Mouse (Mus musculus): Measurements from ENCODE around the gene Snrnp40.

Gene Snrnp40

DNA sequence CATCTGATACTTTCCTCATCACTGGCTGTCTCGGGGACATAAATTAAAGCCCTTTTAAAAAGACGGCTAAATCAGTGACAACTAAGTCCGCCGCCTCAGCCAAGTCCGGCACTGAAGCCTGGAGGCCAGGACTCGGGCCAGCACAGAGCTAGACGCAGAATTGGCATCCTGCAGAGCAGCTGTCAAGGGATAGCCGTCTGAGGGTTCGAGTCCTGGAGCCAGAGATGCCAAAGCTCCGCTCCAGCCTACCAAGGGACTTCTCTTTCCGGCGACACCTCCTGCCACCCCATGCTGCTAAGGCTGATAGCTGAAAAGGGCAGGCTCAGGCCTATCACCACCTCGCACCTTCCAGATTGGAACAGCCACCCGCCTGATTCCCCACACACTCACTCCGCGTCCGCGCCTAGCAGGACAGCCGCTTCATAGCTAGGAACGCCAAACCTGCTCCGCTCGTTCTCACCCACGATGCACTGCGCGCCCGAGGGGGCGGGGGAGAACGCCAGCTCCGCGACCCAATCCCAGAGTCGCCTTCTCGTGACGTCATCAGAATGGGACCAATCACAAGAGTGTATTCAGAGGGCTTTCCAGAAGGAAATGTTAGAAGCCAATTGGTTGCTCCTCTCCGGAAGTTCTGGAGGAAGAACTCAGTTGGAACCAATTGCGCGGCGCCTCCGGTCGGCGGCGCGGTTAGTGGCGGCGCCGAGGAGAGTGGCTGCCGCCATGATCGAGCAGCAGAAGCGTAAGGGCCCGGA, at the start of gene Snrnp40, which contains the start of gene Zcchc17:
Gene Snrnp40 (plus strand): TSS at position 647 of the 752 bp plus-strand sequence.
Gene Zcchc17 (minus strand): TSS at position 458 of the 752 bp plus-strand sequence.
- in situ Hi-C loops (cut with MboI, MseI), result loop anchor here (10.0 to 25.0 kb wide), 2 partner anchors 295 to 1503 kb away; partner anchors contain the start of gene Srsf4

DNA sequence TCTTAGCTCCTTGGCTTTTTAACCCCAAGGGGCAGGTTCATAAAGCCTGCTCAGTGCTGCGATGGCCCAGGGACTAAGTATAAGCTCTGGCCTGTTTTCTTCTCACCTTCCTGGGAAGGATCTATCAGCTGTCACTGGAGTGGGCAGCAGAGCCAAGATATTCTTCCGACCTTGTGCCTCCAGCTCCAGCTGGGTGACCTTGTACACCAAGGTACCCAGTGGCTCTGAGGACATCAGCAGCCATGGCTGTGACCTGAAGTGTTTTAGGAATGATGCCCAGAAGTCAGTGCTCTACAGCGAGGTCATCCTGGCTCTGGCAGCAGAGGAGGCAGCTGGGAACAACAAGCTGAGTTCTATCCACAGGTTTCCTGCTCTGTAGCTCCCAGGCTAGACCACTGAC, 47.4 kb upstream of the Snrnp40 start:
- in situ Hi-C loops (cut with MboI, MseI), result no loop called here

DNA sequence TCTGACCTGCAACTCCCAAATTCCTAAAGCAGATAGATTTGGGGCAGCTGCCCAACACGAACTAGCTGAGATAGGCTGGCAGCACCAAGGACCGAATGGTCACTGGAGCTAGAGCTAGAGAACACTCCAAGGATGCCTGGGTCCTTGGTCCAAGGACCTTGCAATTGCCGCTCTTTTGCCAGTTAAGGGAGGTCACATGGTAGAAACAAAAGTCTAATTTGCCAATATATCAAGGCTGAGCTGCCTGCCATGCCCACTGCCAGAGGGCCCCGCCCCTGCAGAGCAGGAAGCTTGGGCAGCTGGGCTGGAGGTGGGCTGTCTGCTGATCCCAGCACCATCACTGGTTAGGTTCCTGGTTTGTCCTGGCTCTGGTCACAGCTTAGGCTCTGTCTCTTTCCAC, 46.4 kb upstream of the Snrnp40 start:
- in situ Hi-C loops (cut with MboI, MseI), result no loop called here

DNA sequence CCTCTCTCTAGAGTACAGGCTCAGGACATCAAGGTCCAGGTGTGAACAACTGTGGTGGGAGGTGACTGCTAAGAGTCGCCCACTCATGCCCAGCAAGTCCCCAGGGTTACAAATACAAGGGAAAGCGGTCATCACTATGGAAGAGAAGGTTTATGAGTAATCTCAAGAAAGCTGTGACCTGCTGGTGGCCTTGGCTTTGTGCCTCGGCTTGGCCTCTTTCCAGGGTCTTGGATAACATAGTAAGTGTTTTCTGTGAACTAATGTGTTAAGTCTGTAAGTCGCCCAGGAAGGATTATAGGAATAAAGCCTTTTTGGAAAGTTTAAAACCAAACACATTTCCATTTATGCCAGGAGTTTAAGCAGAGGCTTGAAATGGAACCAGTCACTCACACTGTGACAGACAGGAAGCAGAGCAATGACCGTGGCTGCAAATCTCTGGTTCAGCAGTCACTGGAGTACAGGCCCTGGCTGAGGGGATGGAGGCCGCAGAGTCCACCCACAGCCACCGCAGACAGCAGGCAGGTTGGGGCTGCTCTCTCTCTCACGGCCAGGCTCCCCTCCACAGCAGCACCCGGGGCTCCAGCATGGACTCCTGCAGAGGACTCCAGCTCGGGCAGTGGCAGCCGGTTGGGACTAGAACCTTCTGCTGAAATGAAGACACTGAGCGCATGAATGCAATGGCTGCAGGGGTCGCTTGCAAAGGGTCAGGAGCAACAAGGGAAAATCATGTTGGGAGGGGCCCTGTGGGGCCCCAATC, 44.0 kb upstream of the Snrnp40 start:
- in situ Hi-C loops (cut with MboI, MseI), result no loop called here

DNA sequence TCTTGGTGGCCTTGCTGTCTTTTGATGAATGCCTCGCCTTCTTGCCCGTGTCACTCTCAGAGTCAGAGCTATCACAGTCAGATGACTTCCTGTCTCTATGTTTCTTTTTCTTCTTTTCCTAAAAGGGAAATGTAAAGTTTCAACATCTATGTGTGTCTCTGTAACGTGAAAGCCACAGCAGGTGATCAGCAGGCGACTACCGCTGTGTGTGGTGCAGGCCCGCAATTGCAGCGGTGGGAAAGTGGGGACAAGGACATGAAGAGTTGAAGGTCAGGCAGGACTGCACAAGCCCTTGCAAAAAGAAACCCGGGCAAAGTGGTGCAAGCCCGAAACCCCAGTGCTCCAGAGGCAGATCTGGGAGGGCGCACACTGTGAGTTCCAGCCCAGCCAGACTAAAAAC, 43.2 kb upstream of the Snrnp40 start:
- in situ Hi-C loops (cut with MboI, MseI), result no loop called here

DNA sequence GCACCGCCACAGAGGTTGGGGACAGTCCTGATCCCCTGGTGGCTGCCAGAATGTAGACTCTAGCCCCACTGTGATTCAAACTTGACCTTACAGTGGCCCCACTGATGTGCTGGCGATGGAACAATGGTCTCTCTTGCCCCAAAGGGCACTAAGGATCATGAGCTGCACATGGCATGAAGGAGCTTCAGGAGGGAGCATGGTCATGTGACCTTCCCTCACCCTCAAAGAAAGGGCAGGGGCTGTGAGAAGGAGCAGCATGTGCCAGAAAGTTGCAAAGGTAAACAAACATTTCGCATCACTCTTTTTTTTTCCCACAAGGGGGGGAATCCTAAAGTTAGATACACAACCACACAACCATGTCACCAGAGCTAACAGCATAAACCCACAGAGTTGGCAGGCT, 41.8 kb upstream of the Snrnp40 start:
- in situ Hi-C loops (cut with MboI, MseI), result no loop called here

DNA sequence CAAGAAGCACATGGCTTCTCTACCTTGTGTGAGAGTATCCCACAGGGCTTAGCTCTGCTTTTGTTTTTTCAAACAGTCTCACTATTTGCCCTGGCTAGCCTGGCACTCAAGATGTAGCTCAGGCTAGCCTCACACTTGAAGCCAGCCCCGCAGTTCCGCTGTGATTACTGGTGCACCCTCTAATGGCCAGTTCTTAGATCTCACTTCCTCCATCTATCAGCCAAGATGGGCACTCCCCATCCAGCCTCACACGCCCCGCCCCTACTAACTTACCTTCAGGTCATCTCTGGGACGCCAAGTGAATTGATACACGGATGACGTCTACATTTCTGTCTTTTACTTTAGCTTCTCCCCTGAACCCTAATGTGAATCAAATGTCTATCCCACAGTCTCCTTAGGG, 40.4 kb upstream of the Snrnp40 start:
- in situ Hi-C loops (cut with MboI, MseI), result no loop called here

DNA sequence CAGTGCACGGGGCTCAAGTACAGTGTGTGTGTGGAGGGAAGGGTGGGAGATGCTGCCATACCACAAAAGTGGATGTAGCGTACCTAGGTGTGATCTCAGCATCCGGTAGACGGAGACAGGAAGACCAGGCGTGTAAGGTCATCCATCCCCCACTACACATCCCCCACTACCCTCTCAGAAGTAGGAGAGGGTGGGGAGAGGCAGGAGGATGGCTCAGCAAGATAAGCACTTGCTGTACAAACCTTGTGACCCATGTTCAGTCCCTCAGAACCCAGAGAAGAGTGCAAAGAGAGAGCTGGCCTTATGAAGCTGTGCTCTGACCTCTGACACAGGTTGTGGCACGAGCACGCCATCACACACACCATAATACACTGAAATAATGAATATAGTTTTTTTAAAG, 38.3 kb upstream of the Snrnp40 start:
- in situ Hi-C loops (cut with MboI, MseI), result no loop called here

DNA sequence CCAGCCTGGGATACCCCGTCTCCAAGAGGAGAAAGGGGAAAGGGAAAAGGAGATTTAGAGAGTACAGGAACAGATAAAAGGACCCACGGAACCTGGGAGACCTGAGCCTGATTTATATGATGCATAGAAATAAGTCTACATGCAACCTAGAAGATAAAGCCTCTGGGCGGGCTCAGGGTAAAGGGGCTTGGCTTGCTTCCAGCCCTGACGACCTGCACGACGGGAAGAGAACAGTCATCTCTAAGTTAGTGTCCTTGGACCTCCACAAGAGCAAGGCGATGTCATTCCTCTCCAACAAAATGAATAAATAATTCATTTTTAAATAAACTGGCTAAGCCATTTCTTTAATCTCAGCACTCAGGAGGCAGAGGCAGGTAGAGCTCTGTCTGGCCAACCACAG, 37.4 kb upstream of the Snrnp40 start:
- in situ Hi-C loops (cut with MboI, MseI), result no loop called here

DNA sequence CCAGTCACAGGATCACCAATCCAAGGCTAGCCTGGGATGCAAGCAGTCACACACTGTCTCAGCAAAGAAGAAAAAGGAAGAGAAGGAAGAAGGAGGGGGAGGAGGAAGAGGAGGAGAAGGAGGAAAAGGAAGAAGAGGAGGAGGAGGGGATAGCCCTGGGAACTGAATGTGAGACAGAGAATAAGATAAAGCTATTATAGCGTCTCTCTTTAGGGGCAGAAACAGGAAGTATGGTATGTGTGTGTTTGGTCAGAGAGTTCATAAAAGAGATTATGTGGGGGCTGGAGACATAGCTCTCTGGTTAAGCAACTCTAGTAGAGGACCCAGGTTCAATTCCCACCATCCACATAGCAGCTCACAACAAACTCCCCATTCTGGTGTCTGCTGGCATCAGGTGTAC, 36.8 kb upstream of the Snrnp40 start:
- in situ Hi-C loops (cut with MboI, MseI), result no loop called here

DNA sequence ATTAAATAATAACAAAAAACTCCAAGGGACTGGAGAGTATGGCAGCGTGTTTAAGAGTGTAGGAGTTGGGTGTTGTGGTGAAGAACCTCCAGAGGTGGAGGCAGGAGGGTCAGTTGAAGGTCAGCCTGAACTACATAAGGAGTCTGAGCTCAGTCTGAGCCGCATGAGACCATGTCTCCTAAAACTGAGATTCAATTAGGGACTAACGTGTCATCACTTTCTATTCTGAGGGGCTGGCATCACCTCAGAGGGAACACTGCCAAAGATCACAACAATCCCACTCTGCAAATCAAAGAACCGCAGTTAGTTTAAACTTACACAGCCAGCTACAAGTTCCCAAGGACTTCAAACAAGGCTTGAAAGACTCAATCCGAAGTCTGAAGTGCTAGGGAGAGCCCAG, 36.3 kb upstream of the Snrnp40 start:
- in situ Hi-C loops (cut with MboI, MseI), result no loop called here

DNA sequence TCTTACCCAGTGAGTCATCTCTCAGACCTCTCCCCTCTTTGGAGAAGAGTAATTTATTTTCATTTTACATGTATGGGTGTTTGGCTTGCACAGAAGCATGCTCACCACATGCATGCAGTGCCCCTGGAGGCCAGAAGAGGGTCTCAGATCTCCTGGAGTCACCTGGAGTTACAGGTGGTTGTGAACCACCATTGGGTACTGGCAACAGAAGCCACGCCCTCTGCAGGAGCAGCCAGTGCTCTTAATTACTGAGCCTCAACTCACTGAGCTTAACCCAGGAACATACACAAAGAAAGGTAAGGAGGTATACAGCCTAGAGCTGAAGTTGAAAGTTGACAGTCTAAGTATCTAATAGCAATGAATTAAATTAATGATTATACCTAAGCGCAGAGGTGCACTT, 34.5 kb upstream of the Snrnp40 start:
- in situ Hi-C loops (cut with MboI, MseI), result no loop called here

DNA sequence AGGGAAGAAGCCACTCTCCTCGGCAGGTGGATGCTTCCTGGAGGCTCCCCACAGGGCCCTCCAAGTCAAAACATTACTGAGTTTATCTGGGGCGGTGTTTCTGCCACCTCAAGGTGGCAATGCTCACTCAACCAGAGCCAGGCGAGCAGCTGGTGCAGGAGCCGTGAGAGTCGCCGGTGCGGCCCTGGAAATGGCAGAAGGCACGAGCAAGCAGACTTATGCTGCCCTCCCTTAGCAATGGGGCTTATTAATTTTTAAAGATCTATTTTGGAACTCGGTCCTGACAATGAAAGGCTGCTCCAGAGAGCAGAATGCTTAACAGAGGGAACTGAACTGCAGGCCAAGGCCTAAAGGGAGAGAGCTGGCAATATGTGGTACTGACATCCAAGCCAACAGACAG, 32.6 kb upstream of the Snrnp40 start:
- in situ Hi-C loops (cut with MboI, MseI), result no loop called here

DNA sequence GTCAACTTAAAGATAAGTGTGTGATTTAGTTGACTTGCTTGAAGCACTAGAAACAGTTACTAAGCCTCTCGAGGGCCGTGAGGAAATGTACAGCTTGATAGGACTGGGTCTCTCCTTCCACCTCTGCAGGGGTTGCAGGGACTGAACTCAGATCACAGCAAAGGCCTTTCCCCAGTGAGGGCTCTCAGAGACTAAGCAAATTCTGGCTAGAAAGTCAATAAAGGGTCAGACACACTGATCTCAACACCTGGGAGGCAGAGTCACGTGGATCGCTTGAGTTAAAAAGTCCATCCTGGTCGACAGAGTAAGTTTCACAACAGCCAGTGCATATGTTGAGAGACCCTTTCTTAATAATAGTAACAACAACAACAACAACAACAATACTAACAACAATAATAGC, 24.1 kb upstream of the Snrnp40 start:
- in situ Hi-C loops (cut with MboI, MseI), result no loop called here

DNA sequence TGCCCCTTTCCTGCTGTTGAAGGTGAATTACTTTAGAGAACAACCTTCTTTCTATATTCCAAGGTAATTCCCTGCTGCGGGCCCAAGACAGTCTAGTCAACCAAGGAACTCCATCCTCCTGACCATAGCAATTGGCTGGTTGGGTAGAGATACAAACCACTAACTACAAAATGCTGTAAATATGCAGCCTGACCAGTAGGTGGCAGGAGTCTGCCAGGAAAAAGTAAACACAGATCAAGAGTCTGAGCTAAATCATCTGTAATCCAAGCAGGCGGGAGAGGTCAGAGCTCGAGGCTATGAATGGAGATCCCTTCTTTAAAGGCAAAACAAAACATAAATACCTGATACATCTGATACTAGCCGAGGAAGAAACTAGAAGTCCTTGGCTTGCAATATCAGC, 18.2 kb upstream of the Snrnp40 start:
- in situ Hi-C loops (cut with MboI, MseI), result no loop called here

DNA sequence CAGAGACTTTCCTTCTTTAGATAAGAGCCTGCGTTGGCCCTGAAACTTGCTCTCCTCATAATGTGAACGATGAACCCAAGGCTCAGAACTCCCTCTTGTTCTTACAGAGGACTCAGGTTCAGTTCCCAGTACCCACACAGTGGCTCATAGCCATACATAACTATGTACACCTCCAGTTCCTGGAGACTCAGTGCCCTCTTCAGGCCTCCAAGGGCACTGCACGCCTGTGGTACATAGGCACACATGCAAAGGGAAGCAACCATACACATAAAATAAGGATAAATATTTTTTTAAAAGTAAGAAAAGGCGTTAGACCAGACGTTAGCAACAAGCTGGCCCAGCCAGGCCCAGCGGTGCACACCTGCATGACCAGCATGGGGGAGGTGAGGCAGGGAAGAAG, 10.3 kb upstream of the Snrnp40 start:
- in situ Hi-C loops (cut with MboI, MseI), result loop anchor here (25.0 kb wide), 1 partner anchor 1513 kb away; the partner anchor contains the start of gene Srsf4

DNA sequence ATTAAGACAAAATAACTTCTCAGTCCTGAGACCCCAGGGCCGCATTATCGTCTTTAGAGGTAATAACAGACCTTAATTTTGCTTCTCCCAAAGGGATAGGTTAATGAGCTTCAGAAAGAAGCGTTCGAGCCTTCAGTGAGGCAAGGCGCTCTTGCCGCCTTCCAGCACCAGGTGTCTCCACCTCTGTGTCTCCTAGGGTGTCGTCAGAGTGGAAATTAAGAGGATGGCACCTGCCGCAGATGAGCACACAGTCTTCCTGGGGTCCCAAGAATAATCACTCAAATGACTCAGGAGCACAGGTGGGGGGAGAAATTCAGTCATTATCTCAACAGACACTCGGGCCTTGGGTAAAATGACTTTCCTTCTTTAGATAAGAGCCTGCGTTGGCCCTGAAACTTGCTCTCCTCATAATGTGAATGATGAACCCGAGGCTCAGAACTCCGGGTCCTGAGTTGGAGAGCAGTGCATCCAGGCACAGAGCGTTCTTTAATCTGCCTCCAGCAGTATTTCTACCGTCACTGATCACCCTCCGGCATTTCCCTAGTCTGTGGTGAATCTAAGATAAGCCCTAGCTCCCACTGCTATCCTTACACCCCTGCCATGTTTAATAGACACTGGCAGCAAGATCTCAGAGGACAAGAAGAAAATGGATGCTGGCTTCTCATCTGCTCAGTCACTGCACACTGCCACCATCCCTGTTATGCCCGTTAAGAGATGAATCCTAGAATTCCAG, 9.1 kb upstream of the Snrnp40 start:
- in situ Hi-C loops (cut with MboI, MseI), result loop anchor here (25.0 kb wide), 1 partner anchor 1511 kb away; the partner anchor contains the start of gene Srsf4

DNA sequence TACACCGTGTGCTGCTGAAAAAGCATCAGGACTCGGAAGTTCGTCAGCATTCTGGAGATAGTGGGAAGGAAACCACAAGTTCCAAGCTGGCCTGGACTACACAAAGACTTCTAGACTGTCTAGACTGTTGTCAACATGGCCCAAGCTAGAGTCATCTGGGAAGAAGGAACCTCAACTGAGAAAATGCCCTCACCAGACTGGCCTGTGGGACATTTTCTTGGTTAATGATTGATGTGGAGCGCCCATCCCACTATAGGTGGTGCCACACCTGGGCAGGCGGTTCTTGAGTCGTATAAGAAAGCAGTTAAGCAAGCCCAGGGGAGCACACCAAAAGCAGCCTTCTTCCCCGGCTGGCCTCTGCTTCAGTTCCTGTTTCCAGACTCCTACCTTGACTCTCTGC, 7.3 kb upstream of the Snrnp40 start:
- in situ Hi-C loops (cut with MboI, MseI), result loop anchor here (25.0 kb wide), 1 partner anchor 1510 kb away; the partner anchor contains the start of gene Srsf4

DNA sequence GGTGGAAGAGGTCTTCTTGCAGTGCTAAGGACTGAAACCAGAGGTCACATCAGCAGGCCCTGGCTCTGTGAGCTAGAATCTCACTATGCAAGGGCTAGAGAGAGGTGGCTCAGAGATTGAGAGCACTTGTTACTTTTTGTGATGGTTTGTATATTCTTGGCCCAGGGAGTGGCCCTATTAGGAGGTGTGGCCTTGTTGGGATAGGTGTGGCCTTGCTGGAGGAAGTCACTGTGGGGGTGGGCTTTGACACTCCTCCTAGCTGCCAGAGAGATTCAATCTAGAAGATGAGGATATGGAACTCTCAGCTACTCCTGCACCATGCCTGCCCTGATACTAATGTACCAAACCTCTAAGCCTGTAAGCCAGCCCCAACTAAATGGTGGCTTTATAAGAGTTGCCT, 2.0 kb upstream of the Snrnp40 start:
- in situ Hi-C loops (cut with MboI, MseI), result loop anchor here (25.0 kb wide), 1 partner anchor 1504 kb away; the partner anchor contains the start of gene Srsf4

DNA sequence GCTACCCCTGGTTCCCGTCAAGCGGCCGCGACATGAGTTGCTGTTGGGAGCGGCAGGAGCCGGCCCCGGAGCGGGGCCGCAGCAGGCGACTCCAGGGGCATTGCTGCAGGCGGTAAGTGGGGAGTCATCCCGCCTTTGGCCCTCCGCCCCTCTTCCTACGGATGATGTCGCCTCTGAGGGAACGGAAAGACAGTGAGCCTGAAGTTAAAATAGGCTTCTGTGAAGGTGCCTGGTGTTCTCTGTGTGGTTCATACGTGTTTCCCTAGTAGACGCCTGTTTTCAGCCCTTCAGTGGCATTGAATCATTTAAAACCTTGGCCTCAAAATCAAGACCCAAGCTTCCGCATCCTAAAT, 282 bp downstream of the Snrnp40 start:
- in situ Hi-C loops (cut with MboI, MseI), result loop anchor here (10.0 to 25.0 kb wide), 2 partner anchors 295 to 1502 kb away; partner anchors contain the start of gene Srsf4

DNA sequence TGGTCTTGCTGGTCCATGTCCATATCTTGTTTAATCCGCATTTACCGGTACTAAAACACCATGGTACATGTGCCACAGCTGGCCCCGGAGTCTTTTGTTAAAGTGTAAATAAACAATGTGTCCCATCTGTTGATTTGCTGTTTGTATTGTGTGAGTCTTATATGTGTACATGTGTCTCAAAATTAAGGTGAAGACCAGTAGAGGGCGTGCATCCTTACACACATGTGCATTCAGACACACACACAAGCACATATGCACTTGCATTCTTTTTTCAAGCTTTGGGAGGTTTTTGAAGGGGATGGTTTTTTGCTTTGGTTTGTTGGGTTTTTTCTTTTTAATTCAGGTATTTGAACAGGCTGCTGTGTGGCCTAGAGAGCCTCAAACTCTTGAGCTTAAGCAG, 16.7 kb downstream of the Snrnp40 start:
- in situ Hi-C loops (cut with MboI, MseI), result loop anchor here (25.0 kb wide), 2 partner anchors 486 to 1786 kb away; no protein-coding TSS in a partner anchor

DNA sequence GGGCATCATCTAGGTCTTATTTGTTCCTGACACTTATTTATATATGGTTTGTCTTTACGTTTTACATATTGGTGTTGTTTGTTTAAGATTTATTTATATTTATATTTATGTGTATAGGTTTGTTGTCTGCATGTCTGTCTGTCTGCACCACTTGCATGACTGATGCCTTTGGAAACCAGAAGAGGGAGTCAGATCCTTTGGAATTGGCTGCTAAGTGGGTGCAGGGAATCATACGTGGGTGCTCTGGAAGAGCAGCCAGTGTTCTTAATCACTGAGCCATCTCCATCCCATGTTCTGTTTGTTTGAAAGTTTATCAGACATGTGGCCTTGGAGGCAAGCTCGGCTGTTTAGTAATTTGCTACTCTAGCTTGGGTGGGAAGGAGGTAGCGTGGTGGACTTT, 17.6 kb downstream of the Snrnp40 start:
- in situ Hi-C loops (cut with MboI, MseI), result loop anchor here (25.0 kb wide), 2 partner anchors 485 to 1785 kb away; no protein-coding TSS in a partner anchor
